Mouse (Mus musculus) ovary, postnatal 14 days (tissue): ENCODE results near the gene Nfat5.

ENCODE experiments used
- DNase-seq: peaks from one replicate; pipeline ENCODE4 v3.0.0; 2022; ENCODE audit warnings: low spot score

Gene Nfat5

DNA sequence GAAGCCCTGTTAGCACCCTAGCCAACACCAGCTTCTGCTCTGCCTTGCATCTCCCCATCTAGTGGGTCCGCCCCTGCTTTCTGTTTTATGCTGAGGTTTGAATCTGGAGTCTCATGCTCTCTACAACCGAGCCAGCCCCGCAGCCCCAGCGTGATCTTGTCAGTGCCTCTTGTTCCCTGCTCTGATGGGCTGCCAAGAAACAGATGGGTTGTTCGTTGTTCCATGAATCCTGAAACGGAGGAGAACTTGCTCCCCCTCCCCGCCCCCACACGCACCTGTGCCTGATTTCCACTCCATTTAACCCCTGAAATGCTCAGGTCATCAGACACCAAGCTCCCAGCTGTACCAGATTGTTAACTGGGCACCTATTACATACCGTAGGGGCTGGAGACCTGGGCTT is 106.2 kb downstream of the Nfat5 start:
- no peak for DNase-seq

GRCm38 (mm10) chr8:107401866-107402265 is 108.6 kb downstream of the Nfat5 start:
- DNase-seq: no peak

- DNase-seq: peak; percentile 61
Measured at GRCm38 (mm10) chr8:107403038-107403781, 109.9 kb downstream of the Nfat5 start, which contains the start of gene Nqo1. Gene Nqo1, minus strand, starts transcription at chr8:107403206.

- DNase-seq: no peak
Measured at GRCm38 (mm10) chr8:107404057-107404456, 110.8 kb downstream of the Nfat5 start.

- no peak for DNase-seq
Measured at GRCm38 (mm10) chr8:107405935-107406334, 112.7 kb downstream of the Nfat5 start.

DNA sequence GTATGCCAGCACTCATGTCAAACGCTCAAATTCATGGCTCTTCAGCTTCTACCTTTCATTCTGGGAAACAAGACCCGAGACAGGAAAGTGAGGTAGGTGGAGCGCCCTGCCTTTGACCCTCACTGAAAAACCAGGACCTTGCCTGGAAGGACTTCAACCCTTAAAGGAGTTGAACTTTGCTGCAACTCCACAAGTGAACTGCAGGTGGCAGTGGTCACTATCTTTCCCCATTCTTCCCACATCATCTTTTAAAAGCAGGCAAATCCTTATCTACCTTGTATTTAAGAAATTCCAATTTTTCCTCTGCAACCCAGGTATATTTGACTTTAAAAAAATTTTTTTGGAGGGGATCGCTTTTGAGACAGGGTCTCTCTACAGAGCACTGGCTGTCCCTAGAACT is 118.1 kb downstream of the Nfat5 start:
- DNase-seq: no peak

DNA sequence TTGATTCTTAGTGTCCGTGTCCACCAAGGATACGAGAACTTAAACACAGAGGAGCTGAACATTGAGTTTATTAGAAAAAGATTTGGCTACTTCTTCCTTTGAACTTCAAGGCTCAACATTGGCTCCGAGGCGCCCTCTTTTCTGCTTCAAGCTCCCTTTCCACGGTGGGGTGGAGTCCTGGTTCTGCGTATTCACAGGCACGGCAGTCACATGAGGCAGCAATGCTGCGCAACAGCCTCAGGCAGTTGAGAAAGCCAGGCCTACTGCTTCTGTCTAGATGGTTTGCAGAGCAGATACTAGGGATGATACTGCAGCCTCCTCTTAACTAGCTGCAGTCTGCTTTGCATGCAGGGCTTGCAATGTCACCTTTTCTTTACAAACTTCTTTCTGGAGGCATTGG is 119.3 kb downstream of the Nfat5 start:
- no peak for DNase-seq

DNA sequence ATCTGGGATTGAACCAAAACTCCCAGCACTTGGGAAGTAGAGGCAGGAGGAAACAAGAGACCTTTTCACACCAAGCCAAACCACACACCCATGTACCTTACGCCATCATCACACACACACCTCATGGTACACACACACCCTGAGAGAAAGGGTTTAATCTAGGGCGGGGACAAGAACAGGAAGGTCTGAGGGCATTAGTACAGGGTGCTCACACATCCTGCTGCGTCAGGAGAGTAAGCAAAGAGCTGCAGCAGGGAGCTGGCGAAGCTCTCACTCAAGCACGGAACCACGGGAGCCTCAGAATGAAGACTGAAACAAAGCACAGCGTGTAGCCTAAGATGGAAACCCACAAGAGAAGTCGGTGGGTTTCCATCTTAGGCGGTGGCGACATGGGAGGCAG is 120.6 kb downstream of the Nfat5 start:
- no peak for DNase-seq

- no peak for DNase-seq
Measured at GRCm38 (mm10) chr8:107417001-107417400, 123.7 kb downstream of the Nfat5 start.

DNA sequence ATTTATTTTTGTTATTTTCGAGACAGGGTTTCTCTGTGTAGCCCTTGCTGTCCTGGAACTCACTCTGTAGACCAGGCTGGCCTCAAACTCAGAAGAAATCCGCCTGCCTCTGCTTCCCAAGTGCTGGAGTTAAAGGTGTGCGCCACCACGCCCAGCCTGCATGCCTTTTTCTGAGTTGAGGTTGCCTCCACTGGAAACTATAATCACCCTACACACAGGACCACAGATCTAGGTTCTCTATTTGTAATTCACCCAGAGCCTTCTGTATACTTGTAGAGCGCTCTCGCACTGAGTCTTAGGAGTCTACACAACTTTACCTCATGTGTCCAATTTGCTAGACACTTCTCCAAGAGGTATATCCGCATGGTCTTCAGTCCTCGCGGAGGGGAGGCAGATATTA is 130.9 kb downstream of the Nfat5 start:
- DNase-seq: no peak

DNA sequence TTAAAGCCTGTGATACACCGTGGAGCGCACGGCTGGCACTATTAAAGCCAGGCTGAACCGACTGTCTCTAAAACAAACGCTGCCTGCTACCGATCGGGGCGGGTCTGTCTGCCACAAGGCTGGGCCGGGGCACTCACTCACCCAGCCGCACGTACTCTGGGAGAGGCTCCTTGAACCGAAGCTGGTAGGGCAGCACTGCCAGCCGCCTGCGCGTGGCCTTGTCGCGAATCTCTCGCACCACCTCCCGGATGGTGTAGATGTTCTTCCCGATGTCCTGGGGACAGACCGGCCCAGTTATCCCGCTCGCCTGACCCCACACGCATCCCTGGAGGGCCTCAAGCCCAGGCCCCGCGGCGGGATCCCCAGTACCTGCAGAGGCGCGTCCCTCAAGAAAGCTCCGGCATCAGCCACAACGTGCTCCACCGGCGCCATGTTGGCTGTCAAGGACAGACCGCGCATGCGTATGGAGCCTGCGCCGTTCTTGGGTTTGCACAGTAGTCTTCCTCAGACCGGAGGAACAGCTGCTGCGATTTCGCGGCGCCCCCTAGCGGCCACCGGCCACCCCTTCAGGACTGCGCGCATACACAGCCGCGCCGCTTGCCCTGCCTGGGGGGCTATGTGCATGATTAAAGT is 131.4 kb downstream of the Nfat5 start, which contains the start of gene Nob1:
Gene Nob1, minus strand, starts transcription at position 455 of the 633 bp plus-strand sequence.
- peak; percentile 98 for DNase-seq

GRCm38 (mm10) chr8:107425230-107425597 is 131.9 kb downstream of the Nfat5 start:
- no peak for DNase-seq
